Mouse (Mus musculus) olfactory bulb, adult 2 months (tissue): ENCODE results near the gene Pvalb. TPM values are rescaled to one million over a fixed set of nuclear protein-coding genes. Genes with fewer than 3 reads are reported as not detected.

ENCODE experiments used
- H3K27ac ChIP-seq: fragments of 200-500 bp; 2 replicates; pipeline ENCODE4 v1.5.1; 2012; ENCODE audit warnings: low read depth, low read length; ENCODE audit not compliant: insufficient read depth
- H3K4me1 ChIP-seq: fragments of 200-500 bp; 2 replicates; pipeline ENCODE4 v1.6.1; 2012; ENCODE audit warnings: low read length; ENCODE audit not compliant: control insufficient read depth, insufficient read depth
- H3K4me3 ChIP-seq: fragments of 200-500 bp; 2 replicates; pipeline ENCODE4 v1.5.1; 2012; ENCODE audit warnings: mild to moderate bottlenecking, low read depth, low read length, moderate library complexity; ENCODE audit not compliant: insufficient read depth
- CTCF ChIP-seq: fragments of 200-500 bp; IDR thresholded peaks from 2 replicates; pipeline ENCODE4 v1.5.1; 2012; ENCODE audit warnings: low read depth, mild to moderate bottlenecking, low read length, moderate library complexity; ENCODE audit not compliant: insufficient read depth
- POLR2A ChIP-seq: fragments of 200-500 bp; IDR thresholded peaks from 2 replicates; pipeline ENCODE4 v1.6.1; 2012; ENCODE audit warnings: mild to moderate bottlenecking, low read depth, low read length, moderate library complexity; ENCODE audit not compliant: insufficient read depth
- WGBS: fragments of 180-500 bp; shearing (Covaris S2); methylation state at CpG from one replicate; pipeline ENCODE4 v1.1.7; 2018; 5-methylcytosine and 5-hydroxymethylcytosine counted together
- polyA plus RNA-seq: library from polyadenylated mRNA; stranded (reverse); fragments of >200 nt; gene quantifications from 2 replicates; pipeline ENCODE4 v1.2.4, GENCODE M21; 2012; ENCODE audit warnings: low replicate concordance; ENCODE audit not compliant: missing spikeins, insufficient read depth, insufficient read length

Pvalb gene
- polyA plus RNA-seq, result not detected in 2 replicates

- Histone ChIP-seq H3K4me1 (peaks cover 15% of the 10 kb centered on the region), H3K4me3 (no peak within 1 kb of the TSS), H3K27ac (no peak within 1 kb of the TSS)
- 92% methylated on average over 7 of the region's 7 CpGs for WGBS
- TF ChIP-seq CTCF (no peak), POLR2A (no peak)
Observed at GRCm38 (mm10) chr15:78206312-78206711, at the start of gene Pvalb. Gene Pvalb (minus strand): TSS chr15:78206400.

GRCm38 (mm10) chr15:78254751-78255150, 48.6 kb upstream of the Pvalb start:
- no peaks in the 10 kb centered on the region for H3K4me1 ChIP-seq
- no peak overlapping the region for H3K27ac ChIP-seq
- TF ChIP-seq POLR2A (no peak), CTCF (no peak)
- no peak overlapping the region for H3K4me3 ChIP-seq
- WGBS, result 14% methylated on average over 20 of the region's 20 CpGs

- WGBS, result 78% methylated on average over 3 of the region's 3 CpGs
- TF ChIP-seq POLR2A (no peak), CTCF (no peak)
- Histone ChIP-seq H3K27ac (no peak overlapping the region), H3K4me3 (no peak overlapping the region), H3K4me1 (no peaks in the 10 kb centered on the region)
Observed at GRCm38 (mm10) chr15:78248410-78248809, 42.2 kb upstream of the Pvalb start.

GRCm38 (mm10) chr15:78247659-78248058, 41.5 kb upstream of the Pvalb start:
- WGBS, result 76% methylated on average over 2 of the region's 2 CpGs
- Histone ChIP-seq H3K27ac (no peak overlapping the region), H3K4me3 (no peak overlapping the region), H3K4me1 (no peaks in the 10 kb centered on the region)
- no peak for TF ChIP-seq POLR2A
- no peak for TF ChIP-seq CTCF

- 89% methylated on average over 18 of the region's 18 CpGs for WGBS
- Histone ChIP-seq H3K4me1 (no peaks in the 10 kb centered on the region), H3K27ac (no peak overlapping the region), H3K4me3 (no peak overlapping the region)
- no peak for TF ChIP-seq POLR2A
- TF ChIP-seq CTCF, result no peak
Observed at GRCm38 (mm10) chr15:78246143-78247116, 40.2 kb upstream of the Pvalb start.

GRCm38 (mm10) chr15:78244695-78245492, 38.7 kb upstream of the Pvalb start, which contains the start of gene Ncf4:
Gene Ncf4 (plus strand): TSS chr15:78244801.
- Histone ChIP-seq H3K4me1 (no peaks in the 10 kb centered on the region), H3K4me3 (no peak within 1 kb of the TSS), H3K27ac (no peak within 1 kb of the TSS)
- TF ChIP-seq CTCF (no peak), POLR2A (no peak)
- 84% methylated on average over 7 of the region's 7 CpGs for WGBS

GRCm38 (mm10) chr15:78243774-78244173, 37.6 kb upstream of the Pvalb start:
- TF ChIP-seq CTCF (no peak), POLR2A (no peak)
- 76% methylated on average over 6 of the region's 6 CpGs for WGBS
- Histone ChIP-seq H3K27ac (no peak overlapping the region), H3K4me3 (no peak overlapping the region), H3K4me1 (no peaks in the 10 kb centered on the region)

- Histone ChIP-seq H3K27ac (no peak overlapping the region), H3K4me3 (no peak overlapping the region), H3K4me1 (no peaks in the 10 kb centered on the region)
- TF ChIP-seq CTCF (no peak), POLR2A (no peak)
- 86% methylated on average over 8 of the region's 8 CpGs for WGBS
Observed at GRCm38 (mm10) chr15:78243061-78243460, 36.9 kb upstream of the Pvalb start.

- no peak overlapping the region for H3K27ac ChIP-seq
- WGBS, result 39% methylated on average over 11 of the region's 11 CpGs
- H3K4me1 ChIP-seq, result no peaks in the 10 kb centered on the region
- no peak for TF ChIP-seq POLR2A
- TF ChIP-seq CTCF, result no peak
- H3K4me3 ChIP-seq, result no peak overlapping the region
Observed at GRCm38 (mm10) chr15:78241335-78241734, 35.1 kb upstream of the Pvalb start.
